Mouse (Mus musculus): ENCODE measurements around the gene Mrpl45. TPM values are rescaled to one million over a fixed set of nuclear protein-coding genes. Genes with fewer than 3 reads are reported as not detected.

The Mrpl45 gene
- polyA plus RNA-seq, 1 experiment from 2014 or later = 55.9 TPM

DNA sequence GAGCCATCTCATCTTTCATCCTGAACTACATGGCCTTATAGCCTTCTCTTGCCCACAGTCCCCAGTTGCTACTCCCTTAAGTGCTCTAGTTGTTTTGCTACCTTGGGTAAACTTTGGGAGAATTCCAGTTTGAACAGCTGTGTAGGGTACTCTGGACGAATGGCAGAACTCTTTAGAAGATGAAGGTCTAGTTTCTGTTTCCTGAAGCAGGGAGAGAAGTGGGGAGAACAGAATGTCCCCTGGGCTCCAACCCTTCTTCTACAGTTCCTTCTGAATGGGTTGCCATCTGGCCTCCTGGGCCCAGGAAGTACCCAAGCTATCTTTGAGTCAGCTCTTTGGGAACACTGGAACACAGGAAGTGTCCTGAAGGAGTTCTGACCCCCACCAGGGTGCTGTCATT lies 18.4 kb downstream of the Mrpl45 start:
- 84% methylated on average over 1 of the region's 1 CpGs for WGBS
- H3K27me3 ChIP-seq (ENCODE audit: control insufficient read depth, insufficient read depth, low read length) = peaks cover 2% of the 10 kb centered on the region; the same call in 1 of the 2 replicates
- ATAC-seq (replicated peaks; ENCODE audit: low FRiP score) (no peak), DNase-seq (ENCODE audit: low spot score) (no peak)
- H3K4me3 ChIP-seq (ENCODE audit: low read depth, low read length) = no peak overlapping the region
- no peaks in the 10 kb centered on the region; the same call in 1 of the 2 replicates for H3K4me1 ChIP-seq (replicated peaks; ENCODE audit: control insufficient read depth, insufficient read depth, low read length)
- no peak overlapping the region for H3K4me2 ChIP-seq (ENCODE audit: low read depth, low read length, severe bottlenecking)
- no peak overlapping the region for H3K27ac ChIP-seq (ENCODE audit: low read depth, low read length)
- H3K9me3 ChIP-seq (ENCODE audit: control insufficient read depth, low read length) = no peaks in the 10 kb centered on the region
- H3K36me3 ChIP-seq (ENCODE audit: control insufficient read depth, insufficient read depth, low read length) = peaks cover 4% of the 10 kb centered on the region; the same call in 1 of the 2 replicates
- H3K9ac ChIP-seq (ENCODE audit: low read length) = no peak overlapping the region

- DNase-seq (ENCODE audit: low spot score) = no peak
- 88% methylated on average over 9 of the region's 9 CpGs for WGBS
- no peak for ATAC-seq (replicated peaks; ENCODE audit: low FRiP score)
These were observed 18.9 kb downstream of the Mrpl45 start for GRCm38 (mm10) chr11:97334400-97334799.

DNA sequence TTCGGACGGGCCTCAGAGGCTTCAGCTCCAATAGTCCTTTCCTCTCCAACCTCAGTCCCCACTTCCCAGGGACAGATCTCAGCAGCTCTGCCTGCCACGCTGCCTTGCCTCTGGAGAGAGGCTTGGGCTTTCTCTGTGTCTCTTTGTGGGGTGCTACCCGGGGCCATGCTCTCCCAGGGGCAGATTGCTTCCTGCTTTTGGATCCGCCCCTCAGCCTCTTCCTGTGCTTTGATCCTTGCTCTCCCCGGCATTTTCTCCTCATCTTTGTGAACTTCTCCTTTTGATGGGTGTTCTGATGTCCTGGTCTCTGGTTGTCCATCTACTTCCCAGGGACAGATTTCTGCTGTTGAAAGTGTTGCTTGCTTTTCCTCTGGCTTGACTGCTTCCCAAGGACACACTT lies 20.7 kb downstream of the Mrpl45 start:
- H3K27me3 ChIP-seq (ENCODE audit: control insufficient read depth, insufficient read depth, low read length) = peaks cover 2% of the 10 kb centered on the region; the same call in 1 of the 2 replicates
- H3K9ac ChIP-seq (ENCODE audit: low read length) = no peak overlapping the region
- H3K9me3 ChIP-seq (ENCODE audit: control insufficient read depth, low read length) = no peaks in the 10 kb centered on the region
- H3K36me3 ChIP-seq (ENCODE audit: control insufficient read depth, insufficient read depth, low read length) = no peaks in the 10 kb centered on the region
- no peak overlapping the region for H3K4me2 ChIP-seq (ENCODE audit: low read depth, low read length, severe bottlenecking)
- no peaks in the 10 kb centered on the region; the same call in 1 of the 2 replicates for H3K4me1 ChIP-seq (replicated peaks; ENCODE audit: control insufficient read depth, insufficient read depth, low read length)
- DNase-seq (ENCODE audit: low spot score) = no peak
- WGBS = 52% methylated on average over 6 of the region's 6 CpGs
- H3K4me3 ChIP-seq (ENCODE audit: low read depth, low read length) = no peak overlapping the region
- ATAC-seq (replicated peaks; ENCODE audit: low FRiP score) = no peak
- H3K27ac ChIP-seq (ENCODE audit: low read depth, low read length) = no peak overlapping the region

More at GRCm38 (mm10) chr11:97334400-97334799, 18.9 kb downstream of the Mrpl45 start:
- no peak overlapping the region for H3K27ac ChIP-seq (ENCODE audit: low read depth, low read length)
- no peak overlapping the region for H3K9ac ChIP-seq (ENCODE audit: low read length)
- peaks cover 2% of the 10 kb centered on the region; the same call in 1 of the 2 replicates for H3K27me3 ChIP-seq (ENCODE audit: control insufficient read depth, insufficient read depth, low read length)
- H3K4me3 ChIP-seq (ENCODE audit: low read depth, low read length) = no peak overlapping the region
- H3K4me1 ChIP-seq (replicated peaks; ENCODE audit: control insufficient read depth, insufficient read depth, low read length) = no peaks in the 10 kb centered on the region; the same call in 1 of the 2 replicates
- H3K4me2 ChIP-seq (ENCODE audit: low read depth, low read length, severe bottlenecking) = no peak overlapping the region
- H3K9me3 ChIP-seq (ENCODE audit: control insufficient read depth, low read length) = no peaks in the 10 kb centered on the region
- peaks cover 4% of the 10 kb centered on the region; the same call in 1 of the 2 replicates for H3K36me3 ChIP-seq (ENCODE audit: control insufficient read depth, insufficient read depth, low read length)

DNA sequence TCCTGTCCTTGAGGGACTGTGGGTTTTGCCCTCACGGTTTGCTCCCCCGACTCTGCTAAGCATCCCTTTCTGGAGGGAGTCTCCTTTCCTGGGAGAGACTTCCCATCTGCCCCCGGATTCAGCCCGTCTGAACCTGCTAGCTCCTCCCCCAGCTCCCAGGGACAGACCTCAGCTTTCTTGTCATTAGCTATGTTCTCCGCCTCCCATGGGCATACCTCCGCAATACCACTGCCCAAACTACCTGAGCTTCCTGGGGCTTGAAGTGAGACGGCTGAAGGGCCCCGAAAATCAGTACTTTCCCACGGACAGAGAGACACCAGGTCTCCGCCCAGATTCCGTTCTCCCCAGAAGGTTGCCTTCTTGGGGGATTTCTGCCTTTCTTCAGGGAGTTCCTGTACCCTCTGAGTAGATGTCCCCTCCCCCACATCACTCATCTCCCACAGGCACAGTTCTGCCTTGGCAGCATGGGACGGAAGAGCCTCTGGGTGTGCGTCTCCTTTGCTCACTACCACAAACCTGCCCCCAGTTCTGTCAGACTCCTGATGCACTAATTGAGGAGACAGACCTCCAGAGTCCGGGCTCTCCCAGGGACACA lies 21.3 kb downstream of the Mrpl45 start:
- 67% methylated on average over 14 of the region's 14 CpGs for WGBS
- Histone ChIP-seq H3K4me2 (ENCODE audit: low read depth, low read length, severe bottlenecking) (no peak overlapping the region), H3K4me3 (ENCODE audit: low read depth, low read length) (no peak overlapping the region), H3K9me3 (ENCODE audit: control insufficient read depth, low read length) (no peaks in the 10 kb centered on the region), H3K4me1 (replicated peaks; ENCODE audit: control insufficient read depth, insufficient read depth, low read length) (no peaks in the 10 kb centered on the region; the same call in 1 of the 2 replicates), H3K9ac (ENCODE audit: low read length) (no peak overlapping the region), H3K27ac (ENCODE audit: low read depth, low read length) (no peak overlapping the region), H3K36me3 (ENCODE audit: control insufficient read depth, insufficient read depth, low read length) (no peaks in the 10 kb centered on the region), H3K27me3 (ENCODE audit: control insufficient read depth, insufficient read depth, low read length) (peaks cover 2% of the 10 kb centered on the region; the same call in 1 of the 2 replicates)
- DNase-seq (ENCODE audit: low spot score) (no peak), ATAC-seq (replicated peaks; ENCODE audit: low FRiP score) (no peak)

DNA sequence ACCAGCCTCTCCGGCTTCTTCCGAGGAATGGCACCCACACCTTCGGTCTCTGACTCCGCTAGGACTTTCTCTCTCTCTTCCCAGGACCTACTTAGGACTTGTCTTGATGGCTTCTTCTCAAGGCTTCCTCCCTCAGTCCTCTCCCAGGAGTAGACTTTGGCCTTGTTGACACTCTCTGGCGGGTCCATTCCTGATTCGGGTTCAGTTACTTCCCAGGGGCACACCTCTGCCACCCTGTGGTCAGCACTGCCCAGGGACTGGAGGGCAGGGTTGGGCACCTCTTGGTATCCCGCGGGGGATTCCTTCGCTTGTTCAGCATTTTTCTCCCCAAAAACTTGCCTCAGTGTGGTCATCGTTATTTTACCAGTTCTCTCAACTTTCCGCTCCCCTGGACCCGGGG lies 21.8 kb downstream of the Mrpl45 start:
- Histone ChIP-seq H3K4me3 (ENCODE audit: low read depth, low read length) (no peak overlapping the region), H3K9ac (ENCODE audit: low read length) (no peak overlapping the region), H3K9me3 (ENCODE audit: control insufficient read depth, low read length) (no peaks in the 10 kb centered on the region), H3K4me2 (ENCODE audit: low read depth, low read length, severe bottlenecking) (no peak overlapping the region), H3K4me1 (replicated peaks; ENCODE audit: control insufficient read depth, insufficient read depth, low read length) (no peaks in the 10 kb centered on the region; the same call in 1 of the 2 replicates), H3K27me3 (ENCODE audit: control insufficient read depth, insufficient read depth, low read length) (peaks cover 2% of the 10 kb centered on the region; the same call in 1 of the 2 replicates), H3K27ac (ENCODE audit: low read depth, low read length) (no peak overlapping the region), H3K36me3 (ENCODE audit: control insufficient read depth, insufficient read depth, low read length) (no peaks in the 10 kb centered on the region)
- DNase-seq (ENCODE audit: low spot score) (no peak), ATAC-seq (replicated peaks; ENCODE audit: low FRiP score) (no peak)
- WGBS = 82% methylated on average over 12 of the region's 12 CpGs

DNA sequence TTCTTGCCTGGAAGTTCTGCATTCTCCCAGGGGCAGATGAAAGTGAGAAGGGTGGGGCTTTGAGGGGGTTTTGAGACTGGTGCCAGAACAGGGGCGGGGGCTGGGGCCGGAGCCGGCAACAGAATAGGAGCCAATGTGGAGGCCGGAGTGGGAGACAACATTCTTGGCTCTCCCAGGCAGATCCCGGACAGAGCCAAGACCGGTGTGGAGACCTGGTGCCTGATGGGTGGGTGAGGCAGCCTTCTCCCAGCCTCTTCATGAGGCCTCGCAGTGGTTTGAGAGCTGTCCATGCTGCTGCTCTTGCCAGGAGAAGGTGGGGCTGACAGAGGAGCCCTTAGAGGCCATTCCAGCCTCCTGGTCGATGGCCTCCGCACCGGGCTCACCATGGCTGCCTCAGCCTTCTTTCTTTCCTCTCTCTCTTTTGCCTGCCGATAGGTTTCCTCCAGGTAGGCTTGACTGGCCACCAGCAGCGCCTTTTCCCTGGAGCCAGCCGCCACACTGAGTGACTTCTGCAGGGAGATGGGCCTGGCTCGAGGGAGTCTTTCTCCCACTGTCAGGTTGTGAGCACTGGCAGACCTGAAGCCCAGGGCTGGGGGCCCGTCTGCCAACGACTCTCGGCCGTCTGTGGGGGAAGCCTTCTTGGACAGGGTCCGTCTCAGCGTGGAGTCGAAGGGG lies 22.9 kb downstream of the Mrpl45 start:
- H3K27ac ChIP-seq (ENCODE audit: low read depth, low read length) = no peak overlapping the region

DNA sequence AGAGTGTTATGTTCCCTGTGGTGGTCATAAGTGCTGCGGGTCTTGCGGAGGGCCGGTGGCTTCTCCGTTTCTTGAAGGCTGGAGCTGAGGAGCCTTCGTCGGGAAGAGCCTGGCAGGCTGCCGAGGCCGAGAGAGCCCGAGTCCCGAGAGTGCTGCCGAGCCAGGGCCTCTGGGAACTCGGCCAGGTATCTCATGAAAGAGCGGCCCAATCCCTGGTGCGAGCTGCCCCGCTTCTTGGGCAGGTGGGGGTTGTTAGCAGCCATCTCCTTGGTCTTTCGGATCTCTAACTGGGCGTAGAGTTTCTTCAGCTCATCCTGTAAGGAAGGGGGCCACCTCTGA lies 23.4 kb downstream of the Mrpl45 start:
- Histone ChIP-seq H3K27ac (ENCODE audit: low read depth, low read length) (no peak overlapping the region), H3K4me3 (ENCODE audit: low read depth, low read length) (no peak overlapping the region), H3K27me3 (ENCODE audit: control insufficient read depth, insufficient read depth, low read length) (peaks cover 2% of the 10 kb centered on the region; the same call in 1 of the 2 replicates), H3K9ac (ENCODE audit: low read length) (no peak overlapping the region), H3K36me3 (ENCODE audit: control insufficient read depth, insufficient read depth, low read length) (no peaks in the 10 kb centered on the region), H3K4me2 (ENCODE audit: low read depth, low read length, severe bottlenecking) (no peak overlapping the region), H3K4me1 (replicated peaks; ENCODE audit: control insufficient read depth, insufficient read depth, low read length) (0 out of 2 replicates have a peak, but pooled peaks cover 2% of the 10 kb centered on the region), H3K9me3 (ENCODE audit: control insufficient read depth, low read length) (no peaks in the 10 kb centered on the region)
- ATAC-seq (replicated peaks; ENCODE audit: low FRiP score) (no peak), DNase-seq (ENCODE audit: low spot score) (no peak)
- WGBS = 54% methylated on average over 17 of the region's 17 CpGs

More for the DNA sequence above, 22.9 kb downstream of the Mrpl45 start:
- Histone ChIP-seq H3K4me3 (ENCODE audit: low read depth, low read length) (no peak overlapping the region), H3K27me3 (ENCODE audit: control insufficient read depth, insufficient read depth, low read length) (peaks cover 2% of the 10 kb centered on the region; the same call in 1 of the 2 replicates), H3K9ac (ENCODE audit: low read length) (no peak overlapping the region), H3K4me2 (ENCODE audit: low read depth, low read length, severe bottlenecking) (no peak overlapping the region), H3K36me3 (ENCODE audit: control insufficient read depth, insufficient read depth, low read length) (no peaks in the 10 kb centered on the region), H3K9me3 (ENCODE audit: control insufficient read depth, low read length) (no peaks in the 10 kb centered on the region), H3K4me1 (replicated peaks; ENCODE audit: control insufficient read depth, insufficient read depth, low read length) (no peaks in the 10 kb centered on the region)
- WGBS = 60% methylated on average over 21 of the region's 21 CpGs
- DNase-seq (ENCODE audit: low spot score) (no peak), ATAC-seq (replicated peaks; ENCODE audit: low FRiP score) (no peak)

- H3K27me3 ChIP-seq (ENCODE audit: control insufficient read depth, insufficient read depth, low read length) = peaks cover 2% of the 10 kb centered on the region; the same call in 1 of the 2 replicates
- H3K4me3 ChIP-seq (ENCODE audit: low read depth, low read length) = no peak overlapping the region
- H3K4me1 ChIP-seq (replicated peaks; ENCODE audit: control insufficient read depth, insufficient read depth, low read length) = 0 out of 2 replicates have a peak, but pooled peaks cover 2% of the 10 kb centered on the region
- ATAC-seq (replicated peaks; ENCODE audit: low FRiP score) = no peak
- no peak overlapping the region for H3K27ac ChIP-seq (ENCODE audit: low read depth, low read length)
- H3K9me3 ChIP-seq (ENCODE audit: control insufficient read depth, low read length) = no peaks in the 10 kb centered on the region
- H3K36me3 ChIP-seq (ENCODE audit: control insufficient read depth, insufficient read depth, low read length) = no peaks in the 10 kb centered on the region
- DNase-seq (ENCODE audit: low spot score) = no peak
- no peak overlapping the region for H3K9ac ChIP-seq (ENCODE audit: low read length)
- no peak overlapping the region for H3K4me2 ChIP-seq (ENCODE audit: low read depth, low read length, severe bottlenecking)
- WGBS = 43% methylated on average over 8 of the region's 8 CpGs
These were observed 27.7 kb downstream of the Mrpl45 start for GRCm38 (mm10) chr11:97343175-97343574.

Measured in forebrain, embryonic 11.5 days (tissue).